Mouse (Mus musculus): ENCODE data around the gene Rnd1. TPM values are rescaled to one million over a fixed set of nuclear protein-coding genes. Genes with fewer than 3 reads are reported as not detected.

The Rnd1 gene
- total RNA-seq (2014; rRNA removed; ENCODE audit: low replicate concordance) (7.1 and 13.0 TPM in 2 replicates), polyA plus RNA-seq (2015; fragmentation: Nextera tagmentation; extraction: Ambion mirVana) (1.0 and 1.1 TPM in 2 replicates)

DNA sequence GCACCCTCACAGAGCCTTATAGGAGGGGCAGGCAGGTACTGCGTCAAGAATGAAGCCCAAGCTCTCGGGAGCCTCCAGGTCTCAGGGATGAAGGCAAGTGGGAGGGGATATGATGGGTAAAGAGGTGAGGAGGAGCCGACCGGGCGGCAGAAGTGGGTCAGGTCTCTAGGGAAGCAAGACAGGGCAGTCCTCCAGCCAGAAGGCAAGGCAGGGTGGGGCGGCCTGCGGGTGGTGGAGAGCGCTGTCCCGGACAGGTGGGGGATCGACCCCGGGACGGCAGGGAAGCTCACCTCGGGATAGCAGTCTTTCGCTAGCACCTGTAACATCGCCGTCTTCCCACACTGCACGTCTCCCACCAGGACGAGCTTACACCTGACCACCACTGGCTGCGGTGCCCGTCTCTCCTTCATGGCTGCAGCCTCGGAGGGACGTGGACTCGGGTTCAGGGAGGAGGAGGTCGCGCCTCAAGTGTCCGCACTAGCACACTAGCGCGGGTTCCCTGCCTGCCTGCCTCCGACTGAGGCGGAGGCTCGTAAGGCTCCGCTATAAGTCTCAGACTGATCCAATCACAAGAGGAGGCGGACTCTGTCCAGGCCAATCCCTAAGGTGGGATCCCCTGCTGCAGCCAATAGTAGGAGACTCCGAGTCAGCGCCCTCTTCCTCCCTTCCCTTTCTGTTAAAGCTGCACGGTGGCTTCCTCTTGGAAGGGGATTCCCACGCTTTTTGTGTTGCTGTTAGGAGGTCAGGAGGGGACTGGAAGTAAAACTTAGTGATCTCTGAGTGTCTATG lies at the start of gene Rnd1:
Gene Rnd1, minus strand, starts transcription at position 522 of the 789 bp plus-strand sequence.
- TF ChIP-seq CTCF (IDR thresholded peaks at IDR 0.05; ENCODE audit: low read depth) (no peak), EP300 (IDR thresholded peaks at IDR 0.05; ENCODE audit: low read depth) (0 out of 2 replicates have a peak, but pooled peaks have one; percentile 20)
- ATAC-seq (ENCODE audit: insufficient read depth, low read depth) (peak; percentile 95), DNase-seq (ENCODE audit: low spot score) (peak; percentile 90)
- Histone ChIP-seq H3K36me3 (replicated peaks; ENCODE audit: control insufficient read depth, insufficient read depth, low read length) (no peaks in the 10 kb centered on the region), H3K27ac (ENCODE audit: low read depth) (no peak within 1 kb of the TSS), H3K4me3 (ENCODE audit: low read depth, low read length) (peak within 1 kb of the TSS; percentile 39), H3K9me3 (replicated peaks; ENCODE audit: control insufficient read depth, low read length) (no peaks in the 10 kb centered on the region), H3K27me3 (ENCODE audit: control insufficient read depth, insufficient read depth, low read length) (peaks cover 24% of the 10 kb centered on the region), H3K4me2 (ENCODE audit: low read depth, low read length) (peak within 1 kb of the TSS; percentile 66), H3K4me1 (ENCODE audit: control insufficient read depth, insufficient read depth) (peaks cover 25% of the 10 kb centered on the region), H3K9ac (replicated peaks; ENCODE audit: low read depth, low read length) (no peak within 1 kb of the TSS)
- under 1% methylated on average over 34 of the region's 37 CpGs for WGBS

DNA sequence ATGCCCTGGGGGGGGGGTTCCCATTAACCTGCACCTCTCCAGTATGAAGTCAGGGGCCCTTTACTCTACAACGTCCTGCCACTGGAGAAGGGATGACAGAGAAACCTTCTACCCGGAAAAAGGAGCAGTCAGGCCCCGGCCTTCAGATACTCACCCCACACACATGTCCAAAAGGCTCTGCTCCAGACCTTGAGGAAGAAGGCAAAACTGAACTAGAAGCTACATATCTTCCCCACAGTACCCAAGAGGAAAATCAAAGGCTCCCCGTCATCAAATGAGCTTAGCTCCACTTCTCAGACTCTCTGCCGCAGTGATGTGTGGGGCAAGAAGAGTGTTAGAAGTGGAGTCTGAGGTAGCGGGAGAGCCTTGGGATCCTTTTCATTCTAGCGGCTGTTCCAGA lies 49.5 kb upstream of the Rnd1 start:
- Histone ChIP-seq H3K9ac (replicated peaks; ENCODE audit: low read depth, low read length) (no peak overlapping the region), H3K27me3 (ENCODE audit: control insufficient read depth, insufficient read depth, low read length) (no peaks in the 10 kb centered on the region), H3K27ac (ENCODE audit: low read depth) (no peak overlapping the region), H3K4me2 (ENCODE audit: low read depth, low read length) (peak overlapping the region; percentile 97), H3K36me3 (replicated peaks; ENCODE audit: control insufficient read depth, insufficient read depth, low read length) (no peaks in the 10 kb centered on the region), H3K4me1 (ENCODE audit: control insufficient read depth, insufficient read depth) (peaks cover 9% of the 10 kb centered on the region), H3K9me3 (replicated peaks; ENCODE audit: control insufficient read depth, low read length) (no peaks in the 10 kb centered on the region), H3K4me3 (ENCODE audit: low read depth, low read length) (0 out of 2 replicates have a peak overlapping the region, but pooled peaks have one; percentile 61)
- no peak for ATAC-seq (ENCODE audit: insufficient read depth, low read depth)
- DNase-seq (ENCODE audit: low spot score), result no peak
- 48% methylated on average over 7 of the region's 7 CpGs for WGBS
- TF ChIP-seq EP300 (IDR thresholded peaks at IDR 0.05; ENCODE audit: low read depth) (no peak), CTCF (IDR thresholded peaks at IDR 0.05; ENCODE audit: low read depth) (no peak)

DNA sequence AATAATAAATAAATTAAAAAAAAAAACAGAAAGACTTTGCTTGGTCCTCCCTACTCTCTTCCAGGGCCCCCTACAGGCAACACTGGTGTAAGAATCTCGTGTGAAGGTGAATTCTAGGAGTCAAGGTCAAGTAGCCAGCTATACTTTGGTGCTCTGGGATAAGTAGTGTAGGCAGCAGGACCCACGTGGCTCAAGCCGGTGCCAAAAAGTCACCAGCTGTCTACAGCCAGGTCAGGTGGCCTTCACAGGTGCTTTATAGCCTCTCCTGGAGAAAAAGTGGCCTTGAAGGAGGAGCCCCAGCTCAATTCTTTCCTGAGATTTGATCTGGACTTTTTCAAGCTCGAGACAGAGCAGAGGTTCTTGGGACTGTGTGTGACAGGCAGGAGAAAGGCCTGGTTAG lies 48.8 kb upstream of the Rnd1 start:
- Histone ChIP-seq H3K9ac (replicated peaks; ENCODE audit: low read depth, low read length) (no peak overlapping the region), H3K27ac (ENCODE audit: low read depth) (no peak overlapping the region), H3K27me3 (ENCODE audit: control insufficient read depth, insufficient read depth, low read length) (no peaks in the 10 kb centered on the region), H3K4me1 (ENCODE audit: control insufficient read depth, insufficient read depth) (peaks cover 9% of the 10 kb centered on the region), H3K4me3 (ENCODE audit: low read depth, low read length) (no peak overlapping the region), H3K9me3 (replicated peaks; ENCODE audit: control insufficient read depth, low read length) (no peaks in the 10 kb centered on the region), H3K36me3 (replicated peaks; ENCODE audit: control insufficient read depth, insufficient read depth, low read length) (no peaks in the 10 kb centered on the region), H3K4me2 (ENCODE audit: low read depth, low read length) (no peak overlapping the region)
- no peak for DNase-seq (ENCODE audit: low spot score)
- no peak for ATAC-seq (ENCODE audit: insufficient read depth, low read depth)
- WGBS, result 75% methylated on average over 4 of the region's 4 CpGs
- no peak for TF ChIP-seq CTCF (IDR thresholded peaks at IDR 0.05; ENCODE audit: low read depth)
- no peak for TF ChIP-seq EP300 (IDR thresholded peaks at IDR 0.05; ENCODE audit: low read depth)

DNA sequence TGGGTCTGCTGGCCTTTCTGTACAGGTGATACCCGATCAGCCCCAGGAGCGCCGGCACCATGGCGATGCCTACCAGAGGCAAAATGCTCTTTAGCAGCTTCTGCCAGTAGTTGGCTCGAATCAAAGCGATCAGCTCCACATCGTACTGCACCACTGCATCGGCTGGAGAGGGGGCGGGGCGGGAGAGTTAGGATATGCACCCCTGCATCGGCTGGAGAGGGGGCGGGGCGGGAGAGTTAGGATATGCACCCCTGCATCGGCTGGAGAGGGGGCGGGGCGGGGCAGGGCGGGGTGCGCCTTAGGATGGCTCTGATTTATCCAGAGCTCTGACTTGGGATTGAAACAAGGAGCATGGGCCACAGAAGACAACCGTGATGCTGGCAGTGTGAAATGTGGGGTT lies 47.2 kb upstream of the Rnd1 start:
- Histone ChIP-seq H3K27me3 (ENCODE audit: control insufficient read depth, insufficient read depth, low read length) (no peaks in the 10 kb centered on the region), H3K4me2 (ENCODE audit: low read depth, low read length) (no peak overlapping the region), H3K9ac (replicated peaks; ENCODE audit: low read depth, low read length) (no peak overlapping the region), H3K36me3 (replicated peaks; ENCODE audit: control insufficient read depth, insufficient read depth, low read length) (no peaks in the 10 kb centered on the region), H3K9me3 (replicated peaks; ENCODE audit: control insufficient read depth, low read length) (no peaks in the 10 kb centered on the region), H3K27ac (ENCODE audit: low read depth) (no peak overlapping the region), H3K4me1 (ENCODE audit: control insufficient read depth, insufficient read depth) (peaks cover 9% of the 10 kb centered on the region), H3K4me3 (ENCODE audit: low read depth, low read length) (no peak overlapping the region)
- no peak for TF ChIP-seq CTCF (IDR thresholded peaks at IDR 0.05; ENCODE audit: low read depth)
- TF ChIP-seq EP300 (IDR thresholded peaks at IDR 0.05; ENCODE audit: low read depth), result no peak
- 48% methylated on average over 19 of the region's 19 CpGs for WGBS
- ATAC-seq (ENCODE audit: insufficient read depth, low read depth) (no peak), DNase-seq (ENCODE audit: low spot score) (no peak)

DNA sequence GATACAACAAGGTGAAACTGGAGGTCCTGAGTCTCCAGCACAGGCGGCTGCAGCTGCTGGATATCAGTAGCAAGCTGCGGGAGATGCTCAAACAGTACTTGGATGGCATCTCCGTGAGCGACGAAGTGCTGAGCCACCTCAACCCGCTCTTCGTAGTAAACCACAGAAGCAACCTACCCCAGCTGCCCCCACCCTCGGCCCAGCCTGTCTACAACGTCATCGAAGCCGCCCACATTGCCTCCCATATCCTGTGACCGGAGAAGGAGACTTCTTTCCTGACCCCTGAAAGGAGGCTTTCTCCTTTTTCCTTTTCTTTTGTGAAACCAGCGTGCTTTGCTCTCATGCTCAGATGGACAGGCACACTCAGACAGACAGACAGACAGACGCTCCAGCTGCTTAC lies 45.6 kb upstream of the Rnd1 start:
- Histone ChIP-seq H3K4me2 (ENCODE audit: low read depth, low read length) (peak overlapping the region; percentile 36), H3K27me3 (ENCODE audit: control insufficient read depth, insufficient read depth, low read length) (no peaks in the 10 kb centered on the region), H3K9me3 (replicated peaks; ENCODE audit: control insufficient read depth, low read length) (no peaks in the 10 kb centered on the region), H3K9ac (replicated peaks; ENCODE audit: low read depth, low read length) (no peak overlapping the region), H3K27ac (ENCODE audit: low read depth) (no peak overlapping the region), H3K36me3 (replicated peaks; ENCODE audit: control insufficient read depth, insufficient read depth, low read length) (no peaks in the 10 kb centered on the region), H3K4me3 (ENCODE audit: low read depth, low read length) (peak overlapping the region; percentile 25), H3K4me1 (ENCODE audit: control insufficient read depth, insufficient read depth) (peaks cover 4% of the 10 kb centered on the region; the same call in 1 of the 2 replicates)
- whole genome bisulfite sequencing, result 38% methylated on average over 14 of the region's 14 CpGs
- ATAC-seq (ENCODE audit: insufficient read depth, low read depth), result no peak
- TF ChIP-seq EP300 (IDR thresholded peaks at IDR 0.05; ENCODE audit: low read depth) (no peak), CTCF (IDR thresholded peaks at IDR 0.05; ENCODE audit: low read depth) (no peak)
- DNase-seq (ENCODE audit: low spot score), result no peak

Measured in heart, postnatal 0 days (tissue).